Mouse (Mus musculus) layer of hippocampus, adult 9-10 months (tissue): ENCODE measurements at regions not wholly inside any gene's neighbourhood (a gene's known extent, or its start where the extent isn't known, plus 50 kb on each side); places are given as distances from the start of the nearest gene placed in this dataset.

Experiments used
- DNase-seq: peaks from one replicate; pipeline ENCODE4 v3.0.0; 2022; ENCODE audit warnings: low spot score

DNA sequence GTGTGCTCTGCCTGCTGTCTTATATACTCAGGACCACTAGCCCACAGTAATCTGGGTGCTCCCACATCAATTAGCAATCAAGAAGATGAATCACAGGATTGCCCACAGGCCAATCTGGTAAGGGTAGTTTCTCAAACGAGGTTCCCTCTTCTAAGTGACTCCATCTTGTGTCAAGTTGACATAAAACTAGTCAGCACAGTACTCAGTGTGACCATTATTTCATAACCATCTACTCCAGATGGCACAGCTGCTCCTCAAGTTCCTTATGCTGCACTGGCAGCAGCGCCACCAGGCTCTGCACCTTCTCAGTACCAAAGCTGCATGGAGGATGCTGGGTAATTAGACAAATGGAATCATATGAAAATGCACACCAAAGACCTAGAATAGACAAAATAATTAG is 175.6 kb upstream of the B3galt2 start:
- DNase-seq: no peak

DNA sequence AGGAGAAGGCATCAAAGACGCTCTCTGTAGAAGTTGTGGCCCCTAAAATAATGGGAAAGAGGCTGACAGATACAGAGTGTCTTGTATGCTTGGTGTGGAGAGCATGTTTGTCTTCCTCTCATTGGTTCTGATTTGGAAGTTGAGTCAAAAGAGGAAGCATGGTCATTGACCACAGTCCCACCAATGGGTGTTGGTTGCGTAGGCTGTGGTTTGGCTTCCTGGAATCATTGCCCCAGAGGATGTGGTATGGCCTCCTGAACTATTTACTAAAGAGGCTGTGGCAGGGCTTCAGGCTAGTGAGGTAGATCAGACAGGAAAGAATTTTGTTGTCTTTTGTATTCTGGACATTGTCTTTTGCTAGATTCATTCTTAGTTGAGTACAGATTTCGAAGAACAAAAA is 174.4 kb upstream of the B3galt2 start:
- no peak for DNase-seq

DNA sequence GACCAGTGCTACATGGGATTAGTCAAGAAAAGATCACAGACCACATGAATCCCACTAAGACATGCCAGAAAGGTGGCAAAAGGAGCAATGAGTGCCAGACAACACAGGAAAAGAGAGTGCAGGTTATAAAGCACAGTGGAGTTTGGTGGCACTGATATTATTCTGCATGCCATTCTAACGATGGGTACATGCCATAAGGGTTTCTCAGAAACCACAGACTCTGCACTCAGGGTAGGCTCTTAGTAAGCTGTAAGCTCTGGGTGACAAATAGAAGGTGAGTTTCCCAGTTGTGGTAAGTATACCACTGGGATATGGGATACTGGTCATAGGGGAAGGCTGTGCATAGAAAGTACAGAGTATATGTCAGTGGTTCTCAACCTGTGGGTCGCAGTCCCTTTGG is 165.1 kb upstream of the B3galt2 start:
- DNase-seq: no peak

DNA sequence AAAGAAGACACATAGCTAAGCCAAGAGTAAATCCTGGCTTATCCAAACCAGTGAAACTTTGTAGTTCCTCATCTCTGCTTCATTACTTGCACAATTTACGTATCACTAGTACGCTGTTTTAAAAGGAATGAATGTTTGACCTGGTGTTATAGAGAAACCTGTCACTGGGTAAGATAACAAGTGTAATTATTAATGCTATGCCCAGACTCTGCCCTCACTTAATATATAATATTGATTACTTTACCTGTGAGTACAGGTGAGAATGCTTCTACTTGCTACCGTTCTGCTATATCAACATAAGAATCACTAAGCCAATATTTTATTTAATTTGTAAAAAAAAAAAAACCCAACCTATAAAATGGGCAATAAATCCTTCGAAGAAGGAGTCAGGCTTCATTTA is 157.1 kb upstream of the B3galt2 start:
- DNase-seq: no peak

DNA sequence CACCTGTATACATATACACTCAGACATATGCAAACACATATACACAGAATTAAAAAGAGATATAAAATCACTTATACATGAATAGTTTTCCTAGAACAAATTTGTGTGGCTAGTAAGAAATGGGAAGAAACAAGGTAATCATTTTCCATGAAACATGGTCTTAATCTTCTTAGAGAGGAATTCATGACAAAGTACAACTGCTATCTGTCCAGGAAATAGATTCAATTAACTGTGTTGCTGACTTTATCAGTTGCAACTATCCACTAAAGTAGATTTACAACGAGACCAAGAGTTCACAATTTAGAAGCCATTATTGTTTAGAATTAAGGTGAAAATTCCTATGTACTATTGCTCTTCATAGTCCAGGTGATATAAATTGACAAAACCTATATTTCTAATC is 155.5 kb upstream of the B3galt2 start:
- no peak for DNase-seq

DNA sequence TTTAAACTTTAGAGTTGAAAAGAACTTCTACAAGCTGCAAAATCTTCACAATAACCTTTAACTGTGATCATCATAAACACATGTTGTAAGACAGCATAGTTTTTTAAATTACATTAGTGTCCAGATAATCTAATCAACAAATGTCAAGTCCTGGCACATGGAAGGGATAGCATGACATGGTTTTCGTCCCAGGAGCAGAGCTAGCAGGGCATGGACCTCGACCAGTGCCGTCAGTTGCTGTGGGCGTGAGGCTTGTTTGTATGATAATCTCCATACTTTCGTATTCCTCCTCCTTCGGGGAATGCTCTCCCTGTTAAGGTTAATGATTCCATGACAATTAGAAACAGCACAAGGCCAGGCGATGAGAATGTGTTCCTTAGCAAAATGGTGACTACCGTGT is 143.4 kb upstream of the B3galt2 start:
- DNase-seq: no peak

DNA sequence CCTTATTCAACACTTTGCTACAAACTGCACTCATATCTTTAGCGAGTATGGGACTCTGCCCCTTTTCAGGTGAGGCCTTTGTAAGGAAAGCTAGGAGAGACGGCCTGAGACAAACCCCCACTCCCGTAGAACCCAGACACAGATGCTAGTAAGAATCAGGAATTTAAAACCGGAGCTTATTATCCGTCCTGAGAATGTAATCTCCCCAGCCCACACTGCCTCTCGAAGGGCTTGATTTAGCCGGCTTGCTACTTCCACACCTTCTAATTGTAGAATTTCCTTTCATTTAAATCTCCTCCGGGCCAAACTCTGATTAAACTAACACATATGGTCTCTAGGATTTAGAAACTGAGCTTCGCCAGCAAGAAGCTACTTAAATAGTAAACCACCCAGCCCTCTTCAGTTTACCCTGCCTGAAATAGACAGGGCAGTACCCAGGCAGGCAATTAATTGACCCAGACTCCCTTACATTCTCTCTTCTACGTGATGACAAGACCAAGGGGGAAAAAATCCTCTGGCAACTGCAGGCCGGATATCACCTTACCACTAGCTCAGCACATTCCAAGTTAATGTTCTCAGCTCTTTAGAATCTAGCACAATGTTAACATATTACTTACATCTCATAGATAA is 136.9 kb upstream of the B3galt2 start:
- no peak for DNase-seq

DNA sequence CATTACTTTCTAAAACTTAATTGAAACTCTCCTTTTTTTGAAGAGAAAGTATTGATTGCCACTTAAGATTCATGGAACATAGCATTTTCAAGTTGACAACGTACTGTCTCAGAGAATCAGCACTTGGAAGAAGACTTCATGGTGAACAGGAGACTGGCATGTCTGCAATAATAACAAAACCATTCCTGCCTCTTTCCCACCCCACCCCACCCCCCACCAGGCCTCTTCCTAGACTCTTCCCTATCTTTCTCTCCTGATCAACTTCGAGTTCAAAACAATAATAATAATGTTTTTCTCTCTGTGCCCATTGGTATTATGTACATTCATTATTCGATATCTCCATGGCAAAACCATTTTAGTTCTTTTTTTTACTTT is 136.4 kb upstream of the B3galt2 start:
- no peak for DNase-seq

DNA sequence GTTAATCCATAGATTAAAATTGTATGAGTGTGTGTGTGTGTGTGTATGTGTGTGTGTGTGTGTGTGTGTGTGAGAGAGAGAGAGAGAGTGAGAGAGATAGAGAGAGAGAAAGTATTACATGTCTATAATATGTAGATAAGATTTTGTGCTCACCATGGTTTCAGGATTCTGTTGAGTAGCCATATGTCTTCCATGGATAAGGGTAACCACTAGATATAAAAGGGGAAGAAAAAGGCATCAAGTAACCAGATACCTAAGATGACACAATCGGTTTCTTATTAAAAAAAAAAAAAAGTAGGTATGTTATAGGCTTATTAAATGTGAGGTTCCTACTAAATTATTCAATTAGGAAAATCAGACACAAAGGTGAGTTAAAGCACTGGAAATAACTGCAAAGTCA is 135.1 kb upstream of the B3galt2 start:
- no peak for DNase-seq

DNA sequence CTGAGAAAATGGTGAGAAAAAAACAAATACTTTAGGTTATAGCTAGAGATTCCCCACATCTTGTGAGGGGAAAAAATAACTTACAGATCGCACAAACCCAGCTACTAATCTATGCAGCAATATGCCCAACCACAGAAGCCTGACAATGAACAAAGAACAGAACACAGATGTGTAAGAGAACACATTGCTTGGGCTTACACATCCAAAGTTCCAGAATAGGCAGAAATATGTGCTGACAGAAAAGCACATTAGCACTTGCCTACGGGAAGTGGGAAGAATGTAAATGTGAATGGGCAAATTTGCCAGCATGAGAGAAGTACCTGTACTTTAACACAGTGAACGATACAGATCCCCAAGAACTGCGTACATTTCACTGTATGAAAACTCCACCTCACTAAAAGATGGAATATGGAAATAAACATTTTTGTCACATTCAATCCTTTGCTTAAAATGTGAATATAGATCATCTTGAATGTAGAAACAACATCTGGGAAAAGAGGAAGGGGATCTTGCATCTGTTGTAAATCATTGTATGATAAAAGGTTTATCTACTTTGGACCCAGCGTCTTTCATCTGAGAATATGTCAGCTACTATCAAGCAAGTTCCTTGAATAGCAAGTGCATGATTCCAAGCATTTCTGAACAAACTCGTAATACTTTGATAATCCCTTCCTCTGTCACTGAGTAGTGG is 116.5 kb upstream of the B3galt2 start:
- DNase-seq: peak; percentile 6

DNA sequence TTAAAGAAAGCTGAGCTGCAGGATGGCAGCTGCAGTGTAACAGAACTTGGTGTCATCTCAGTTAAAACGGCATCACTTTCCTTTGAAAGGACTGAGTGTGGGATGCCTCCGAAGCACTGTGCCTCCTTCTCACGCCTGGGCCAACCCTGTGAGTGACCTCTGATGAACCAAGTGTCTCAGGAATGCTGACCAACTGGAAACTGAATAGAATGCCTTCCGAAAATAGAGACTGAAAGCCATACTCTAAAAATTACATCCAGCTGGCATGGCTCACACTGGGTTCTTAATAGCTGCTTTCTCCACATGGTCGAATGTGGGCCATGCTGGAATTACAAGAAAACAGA is 116.0 kb upstream of the B3galt2 start:
- no peak for DNase-seq

DNA sequence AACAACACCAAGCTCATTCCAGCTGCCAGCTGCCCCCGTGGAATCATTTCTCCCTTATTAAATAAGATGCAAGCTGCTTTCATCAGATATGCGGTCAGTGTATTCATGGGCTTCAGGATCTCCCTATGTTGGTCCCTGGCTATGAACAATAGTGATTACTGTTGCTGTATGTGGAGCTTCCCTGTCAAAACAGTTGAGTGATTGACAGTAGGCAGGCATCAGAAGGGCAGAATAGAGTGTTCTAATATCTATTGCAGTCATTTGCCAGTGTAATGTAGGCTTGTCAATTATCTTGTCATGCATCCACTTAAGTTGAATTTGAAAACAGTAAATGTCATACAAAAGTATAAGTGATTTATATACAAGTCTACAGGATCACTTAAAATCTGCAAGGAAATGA is 100.2 kb upstream of the B3galt2 start:
- DNase-seq: no peak

DNA sequence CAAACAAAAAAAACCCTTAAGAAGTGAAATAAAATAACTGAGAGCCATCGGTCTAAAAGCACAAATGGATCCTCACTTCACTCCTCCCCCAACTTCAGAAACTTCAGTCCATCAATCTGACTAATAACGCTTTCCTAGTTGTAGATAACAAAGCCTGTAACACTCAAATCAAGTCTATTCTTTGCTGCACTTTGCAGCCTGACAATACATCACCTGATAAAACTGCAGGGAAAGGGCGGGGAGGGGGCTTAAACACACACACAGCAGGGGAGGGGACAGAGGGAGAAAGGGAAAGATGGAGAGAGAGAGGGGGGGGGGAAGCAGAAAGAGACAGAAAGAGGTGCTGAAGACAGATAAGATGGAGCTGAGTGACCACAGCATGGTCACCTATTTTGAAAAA is 99.8 kb upstream of the B3galt2 start:
- no peak for DNase-seq
